Mouse (Mus musculus): ENCODE results near the gene Sec61g. TPM values are rescaled to one million over a fixed set of nuclear protein-coding genes. Genes with fewer than 3 reads are reported as not detected.

The Sec61g gene
- 31.5 and 32.0 TPM in 2 replicates for polyA plus RNA-seq (2015; fragmentation: Nextera tagmentation; extraction: Ambion mirVana)

DNA sequence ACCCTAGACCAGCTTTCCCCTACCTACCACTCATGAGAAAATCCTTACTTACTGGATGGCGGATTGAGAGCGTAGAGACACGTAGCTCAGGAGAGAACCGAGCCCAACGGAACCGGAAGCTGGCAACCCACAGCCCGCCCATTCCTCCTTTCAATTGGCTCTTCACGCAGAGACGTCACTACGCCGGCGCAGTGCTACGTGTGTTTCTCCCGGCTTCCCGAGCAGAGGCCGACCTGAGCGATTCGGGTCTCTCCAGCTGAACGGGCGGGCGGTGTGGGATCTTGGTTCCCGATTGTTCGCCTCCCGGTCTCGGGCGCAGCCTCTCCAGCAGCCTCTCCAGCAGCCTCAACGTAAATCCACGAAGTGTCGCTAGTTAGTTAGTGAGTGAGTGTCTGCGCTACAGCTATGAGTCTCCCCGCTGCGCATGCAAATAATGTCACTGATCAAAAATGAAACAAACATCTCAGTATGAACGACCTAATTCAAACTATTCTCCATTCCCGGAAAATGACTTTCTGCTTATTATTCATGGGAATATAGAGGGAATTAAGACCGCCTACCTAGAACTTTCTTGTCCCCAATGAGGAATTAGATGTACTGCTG is at the start of gene Sec61g:
Gene Sec61g (minus strand): TSS at position 433 of the 603 bp plus-strand sequence.

Other genes with a start within 250 kb of the Sec61g start
- gene Egfr, start 243.7 kb upstream of the Sec61g start, polyA plus RNA-seq (2015; fragmentation: Nextera tagmentation; extraction: Ambion mirVana), result 10.8 and 14.4 TPM in 2 replicates